Mouse (Mus musculus) MEL (cell line): ENCODE results near the gene D630003M21Rik. TPM values are rescaled to one million over a fixed set of nuclear protein-coding genes. Genes with fewer than 3 reads are reported as not detected.

Experiments used
- DNase-seq: peaks from one replicate; pipeline ENCODE4 v3.0.0; 2011; ENCODE audit warnings: low read depth, low spot score
- H3K27ac ChIP-seq: 2 replicates; pipeline ENCODE4 v1.5.1; 2012; ENCODE audit warnings: low read depth, mild to moderate bottlenecking, control low read depth, low read length, moderate library complexity; ENCODE audit not compliant: control insufficient read depth
- H3K27me3 ChIP-seq, 2 experiments: fragments of 150-350 bp in 1 of 2; sonication (generic) in 1 of 2; 2 replicates each; pipeline ENCODE4 v1.6.1; 2012; ENCODE audit warnings: low read length in 2 of 2, mild to moderate bottlenecking in 2 of 2, improper control_type of control experiment in 1 of 2, moderate library complexity in 1 of 2; ENCODE audit not compliant: insufficient read depth in 2 of 2, control insufficient read depth in 1 of 2
- H3K36me3 ChIP-seq, 2 experiments: 2 replicates each; pipeline ENCODE4 v1.6.1; 2012 to 2014; ENCODE audit warnings: low read length in 2 of 2, improper control_type of control experiment in 1 of 2, inconsistent platforms in 1 of 2, mild to moderate bottlenecking in 1 of 2; ENCODE audit not compliant: insufficient read depth in 2 of 2, control insufficient read depth in 1 of 2
- H3K4me1 ChIP-seq, 2 experiments: fragments of 150-350 bp in 1 of 2; sonication (generic) in 1 of 2; 2 replicates each; pipeline ENCODE4 v1.6.1; 2012; ENCODE audit warnings: low read length in 2 of 2, improper control_type of control experiment in 1 of 2, mild to moderate bottlenecking in 1 of 2; ENCODE audit not compliant: insufficient read depth in 2 of 2, control insufficient read depth in 1 of 2
- H3K4me3 ChIP-seq, 2 experiments: fragments of 150-350 bp in 1 of 2; sonication (generic) in 1 of 2; 2 replicates each; pipeline ENCODE4 v1.5.1; 2012; ENCODE audit warnings: low read depth in 2 of 2, low read length in 2 of 2, mild to moderate bottlenecking in 2 of 2, moderate library complexity in 2 of 2, control low read depth in 1 of 2, improper control_type of control experiment in 1 of 2; ENCODE audit not compliant: control insufficient read depth in 1 of 2, insufficient read depth in 1 of 2
- H3K79me2 ChIP-seq: 2 replicates; pipeline ENCODE4 v1.6.1; 2012; ENCODE audit warnings: mild to moderate bottlenecking, low read length, moderate library complexity; ENCODE audit not compliant: control insufficient read depth, poor library complexity, insufficient read depth
- H3K9ac ChIP-seq: 2 replicates; pipeline ENCODE4 v1.6.1; 2012; ENCODE audit warnings: low read depth, mild to moderate bottlenecking, control low read depth, low read length, moderate library complexity; ENCODE audit not compliant: control insufficient read depth, poor library complexity, severe bottlenecking
- H3K9me3 ChIP-seq: fragments of 150-350 bp; sonication (generic); replicated peaks from 2 replicates; pipeline ENCODE4 v1.6.1; 2012; ENCODE audit warnings: mild to moderate bottlenecking, low read length, improper control_type of control experiment, moderate library complexity; ENCODE audit not compliant: insufficient read depth
- BHLHE40 ChIP-seq: IDR thresholded peaks from 2 replicates; pipeline ENCODE4 v1.6.1; 2012; ENCODE audit warnings: low read depth, mild to moderate bottlenecking, inconsistent platforms, low read length, improper control_type of control experiment, borderline replicate concordance
- CHD1 ChIP-seq: IDR thresholded peaks from 2 replicates; pipeline ENCODE4 v1.6.1; 2012; ENCODE audit warnings: low read depth, mild to moderate bottlenecking, inconsistent platforms, low read length, improper control_type of control experiment
- CHD2 ChIP-seq: IDR thresholded peaks from 2 replicates; pipeline ENCODE4 v1.6.1; 2011; ENCODE audit warnings: low read length, improper control_type of control experiment
- CTCF ChIP-seq, 3 experiments: IDR thresholded peaks in 2 of 3; conservative IDR thresholded peaks in 1 of 3; 2 replicates each; pipeline ENCODE4 v1.5.1; 2011 to 2012; ENCODE audit warnings: low read length in 3 of 3, low read depth in 2 of 3, mild to moderate bottlenecking in 2 of 3, improper control_type of control experiment in 1 of 3, inconsistent platforms in 1 of 3, mixed read lengths in 1 of 3, moderate library complexity in 1 of 3; ENCODE audit not compliant: control insufficient read depth in 1 of 3, insufficient read depth in 1 of 3, poor library complexity in 1 of 3, severe bottlenecking in 1 of 3
- E2F4 ChIP-seq: IDR thresholded peaks from 2 replicates; pipeline ENCODE4 v1.6.1; 2011; ENCODE audit warnings: low read depth, low read length, improper control_type of control experiment, borderline replicate concordance
- ELF1 ChIP-seq: IDR thresholded peaks from 2 replicates; pipeline ENCODE4 v1.6.1; 2014; ENCODE audit warnings: low read depth, mild to moderate bottlenecking, inconsistent platforms, low read length, improper control_type of control experiment, moderate library complexity
- GABPA ChIP-seq: IDR thresholded peaks from 2 replicates; pipeline ENCODE4 v1.6.1; 2012; ENCODE audit warnings: low read depth, mild to moderate bottlenecking, inconsistent platforms, low read length, improper control_type of control experiment, moderate library complexity
- KAT2A ChIP-seq: conservative IDR thresholded peaks from 2 replicates; pipeline ENCODE4 v1.6.1; 2012; ENCODE audit warnings: low read depth, low read length, improper control_type of control experiment, inconsistent platforms
- MAFK ChIP-seq: IDR thresholded peaks from 2 replicates; pipeline ENCODE4 v1.6.1; 2011; ENCODE audit warnings: low read depth, mild to moderate bottlenecking, low read length, improper control_type of control experiment, borderline replicate concordance
- MAX ChIP-seq: IDR thresholded peaks from 2 replicates; pipeline ENCODE4 v1.6.1; 2011; ENCODE audit warnings: low read length, improper control_type of control experiment
- MXI1 ChIP-seq: IDR thresholded peaks from 2 replicates; pipeline ENCODE4 v1.6.1; 2011; ENCODE audit warnings: mild to moderate bottlenecking, low read depth, low read length, improper control_type of control experiment
- MYC ChIP-seq: IDR thresholded peaks from 2 replicates; pipeline ENCODE4 v1.6.1; 2011; ENCODE audit warnings: low read depth, mild to moderate bottlenecking, low read length, improper control_type of control experiment, moderate library complexity
- NELFE ChIP-seq: IDR thresholded peaks from 2 replicates; pipeline ENCODE4 v1.6.1; 2011; ENCODE audit warnings: low read depth, low read length, improper control_type of control experiment
- POLR2A ChIP-seq, 2 experiments: IDR thresholded peaks; 2 replicates each; pipeline ENCODE4 v1.6.1; 2011 to 2012; ENCODE audit warnings: low read length in 2 of 2, mild to moderate bottlenecking in 2 of 2, control low read depth in 1 of 2, improper control_type of control experiment in 1 of 2, low read depth in 1 of 2, moderate library complexity in 1 of 2; ENCODE audit not compliant: control insufficient read depth in 1 of 2, insufficient read depth in 1 of 2, poor library complexity in 1 of 2
- POLR2AphosphoS2 ChIP-seq: IDR thresholded peaks from 2 replicates; pipeline ENCODE4 v1.6.1; 2011; ENCODE audit warnings: low read length, improper control_type of control experiment
- RAD21 ChIP-seq: IDR thresholded peaks from 2 replicates; pipeline ENCODE4 v1.6.1; 2011; ENCODE audit warnings: mild to moderate bottlenecking, low read depth, low read length, improper control_type of control experiment
- RCOR1 ChIP-seq: IDR thresholded peaks from 2 replicates; pipeline ENCODE4 v1.6.1; 2012; ENCODE audit warnings: low read depth, mild to moderate bottlenecking, inconsistent platforms, low read length, improper control_type of control experiment
- SMC3 ChIP-seq: IDR thresholded peaks from 2 replicates; pipeline ENCODE4 v1.6.1; 2011; ENCODE audit warnings: low read depth, low read length, improper control_type of control experiment
- TAL1 ChIP-seq: IDR thresholded peaks from 2 replicates; pipeline ENCODE4 v1.6.1; 2012; ENCODE audit warnings: mild to moderate bottlenecking, inconsistent platforms, low read length, moderate library complexity, mixed read lengths
- TCF12 ChIP-seq: IDR thresholded peaks from 2 replicates; pipeline ENCODE4 v1.6.1; 2014; ENCODE audit warnings: low read depth, mild to moderate bottlenecking, inconsistent platforms, low read length, improper control_type of control experiment, moderate library complexity
- USF1 ChIP-seq: IDR thresholded peaks from 2 replicates; pipeline ENCODE4 v1.6.1; 2014; ENCODE audit warnings: low read depth, mild to moderate bottlenecking, inconsistent platforms, low read length, improper control_type of control experiment, moderate library complexity
- USF2 ChIP-seq, 2 experiments: IDR thresholded peaks; 2 replicates each; pipeline ENCODE4 v1.6.1; 2011 to 2012; ENCODE audit warnings: improper control_type of control experiment in 2 of 2, low read length in 2 of 2, borderline replicate concordance in 1 of 2, inconsistent platforms in 1 of 2, low read depth in 1 of 2, mild to moderate bottlenecking in 1 of 2; ENCODE audit not compliant: insufficient read depth in 1 of 2
- ZKSCAN1 ChIP-seq: IDR thresholded peaks from 2 replicates; pipeline ENCODE4 v1.6.1; 2012; ENCODE audit warnings: low read depth, mild to moderate bottlenecking, inconsistent platforms, low read length, improper control_type of control experiment, moderate library complexity
- ZMIZ1 ChIP-seq: IDR thresholded peaks from 2 replicates; pipeline ENCODE4 v1.6.1; 2012; ENCODE audit warnings: low read depth, mild to moderate bottlenecking, inconsistent platforms, low read length, improper control_type of control experiment, moderate library complexity
- ZNF384 ChIP-seq: IDR thresholded peaks from 2 replicates; pipeline ENCODE4 v1.6.1; 2012; ENCODE audit warnings: low read depth, mild to moderate bottlenecking, inconsistent platforms, low read length, improper control_type of control experiment
- polyA plus RNA-seq, 2 experiments: library from polyadenylated mRNA; stranded (reverse) in 1 of 2; unstranded in 1 of 2; fragments of >175 nt in 1 of 2; fragments of >200 nt in 1 of 2; gene quantifications; 2 replicates each; pipeline versions ENCODE4 v1.2.1 to v1.2.4; 2012; ENCODE audit warnings: low replicate concordance in 2 of 2, low read depth in 1 of 2; ENCODE audit not compliant: insufficient read length in 2 of 2, insufficient read depth in 1 of 2, missing spikeins in 1 of 2
- total RNA-seq: library from RNA; depleted of rRNA; stranded (reverse); fragments of 300-350 nt; gene quantifications from 2 replicates; pipeline ENCODE4 v1.2.3, GENCODE M21; 2012

D630003M21Rik gene
- total and polyA plus RNA-seq, 3 experiments: 0.10 TPM; not detected in 2

DNA sequence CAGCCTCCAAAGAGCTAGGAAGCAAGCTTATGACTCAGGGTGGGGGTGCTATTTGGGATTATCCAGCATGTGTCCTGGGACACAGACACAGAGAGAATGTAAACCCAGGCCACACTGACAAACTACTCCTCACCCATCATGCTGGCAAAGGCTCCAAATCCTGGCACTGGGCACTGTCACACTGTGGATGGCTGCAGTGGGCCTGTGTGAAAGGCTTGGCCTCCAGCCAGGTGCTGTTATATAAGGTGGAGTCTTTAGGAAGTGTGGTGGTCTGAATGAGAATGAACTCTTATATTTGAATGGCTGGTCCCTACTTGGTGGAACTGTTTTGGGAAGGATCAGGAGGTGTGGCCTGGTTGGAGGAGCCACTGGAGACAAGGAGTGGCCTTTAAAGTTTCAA lies 7.7 kb upstream of the D630003M21Rik start:
- peaks cover 0 to 4% of the 10 kb centered on the region in 2 experiments; a peak in 2 of 4 replicates for H3K27me3 ChIP-seq
- TF ChIP-seq CTCF (IDR thresholded peaks at IDR 0.05 in 2 of 3, conservative IDR thresholded peaks at IDR 0.05 in 1 of 3; ENCODE audit: control insufficient read depth in 1 of 3, insufficient read depth in 1 of 3, low read depth in 2 of 3, low read length in 3 of 3, poor library complexity in 1 of 3, severe bottlenecking in 1 of 3): no peak
- TF ChIP-seq POLR2AphosphoS2: no peak
- TF ChIP-seq MAFK: no peak
- TF ChIP-seq POLR2A (IDR thresholded peaks at IDR 0.05; ENCODE audit: control insufficient read depth in 1 of 2, insufficient read depth in 1 of 2, low read depth in 1 of 2, low read length in 2 of 2, poor library complexity in 1 of 2): no peak
- TF ChIP-seq USF2 (IDR thresholded peaks at IDR 0.05; ENCODE audit: borderline replicate concordance in 1 of 2, insufficient read depth in 1 of 2, low read depth in 1 of 2, low read length in 2 of 2): no peak
- TF ChIP-seq MXI1: no peak
- TF ChIP-seq MYC: no peak
- no peak for TF ChIP-seq ZMIZ1
- no peak for TF ChIP-seq BHLHE40
- TF ChIP-seq CHD2: no peak
- no peak for TF ChIP-seq ELF1
- no peak for TF ChIP-seq KAT2A
- TF ChIP-seq MAX: no peak
- no peak for TF ChIP-seq RAD21
- TF ChIP-seq ZKSCAN1: no peak
- TF ChIP-seq, all 39 proteins: peak for 0
- DNase-seq: no peak
- Histone ChIP-seq H3K4me1 (no peaks in the 10 kb centered on the region), H3K9me3 (no peaks in the 10 kb centered on the region), H3K36me3 (no peaks in the 10 kb centered on the region), H3K79me2 (no peaks in the 10 kb centered on the region), H3K4me3 (no peak overlapping the region), H3K27ac (no peak overlapping the region), H3K9ac (no peak overlapping the region)

DNA sequence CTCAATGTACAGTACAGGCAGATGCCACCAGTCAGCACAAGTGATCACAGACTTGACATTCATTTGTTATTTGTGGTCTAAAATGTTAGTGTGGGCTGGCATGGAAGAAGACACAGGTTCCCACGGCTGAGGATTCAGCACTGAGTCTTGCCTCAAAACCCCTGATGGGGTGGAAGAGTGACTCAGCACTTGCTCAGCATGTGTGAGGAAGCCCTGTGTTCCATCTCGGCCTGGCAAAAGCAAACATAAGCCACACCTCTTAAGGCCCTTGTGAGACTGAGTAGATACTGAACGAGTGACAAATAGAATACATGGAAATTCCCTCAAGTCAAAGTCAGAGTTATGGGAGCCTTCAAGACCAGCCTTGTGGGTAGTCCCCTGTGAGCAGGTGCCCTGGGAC lies 4.1 kb upstream of the D630003M21Rik start:
- Histone ChIP-seq H3K4me1 (no peaks in the 10 kb centered on the region), H3K27ac (no peak overlapping the region), H3K79me2 (no peaks in the 10 kb centered on the region), H3K9me3 (no peaks in the 10 kb centered on the region), H3K9ac (no peak overlapping the region), H3K27me3 (peaks cover 0 to 4% of the 10 kb centered on the region in 2 experiments; a peak in 2 of 4 replicates), H3K4me3 (no peak overlapping the region), H3K36me3 (no peaks in the 10 kb centered on the region)
- TF ChIP-seq NELFE: no peak
- no peak for TF ChIP-seq MAX
- TF ChIP-seq USF1: no peak
- no peak for TF ChIP-seq TAL1
- no peak for TF ChIP-seq E2F4
- no peak for TF ChIP-seq SMC3
- no peak for TF ChIP-seq BHLHE40
- no peak for TF ChIP-seq ZNF384
- TF ChIP-seq CTCF (IDR thresholded peaks at IDR 0.05 in 2 of 3, conservative IDR thresholded peaks at IDR 0.05 in 1 of 3; ENCODE audit: control insufficient read depth in 1 of 3, insufficient read depth in 1 of 3, low read depth in 2 of 3, low read length in 3 of 3, poor library complexity in 1 of 3, severe bottlenecking in 1 of 3): no peak
- no peak for TF ChIP-seq RCOR1
- no peak for TF ChIP-seq MYC
- TF ChIP-seq GABPA: no peak
- TF ChIP-seq CHD1: no peak
- no peak for TF ChIP-seq TCF12
- peak; percentile 27 for DNase-seq
